ENCODE assay signal across 12 mouse cellular contexts in genomic region chr1:72825921-72826320, GRCm38 (mm10). TPM values are rescaled to one million over a fixed set of nuclear protein-coding genes. Genes with fewer than 3 reads are reported as not detected.
A peak's percentile ranks its signal among the peaks of the same experiment; 100 is the strongest.
DNase-seq lines count a peak whose midpoint lies in the region; ATAC-seq and TF ChIP-seq lines count a peak whose summit lies in the region.
"Had no signal": no experiment of that assay in that cellular context is flagged by ENCODE, and none has a peak within 500 bp of the region (broad histone marks: within the 10 kb centered on the region; RNA-seq: fewer than 3 reads in every experiment).

No protein-coding gene starts in this region.

- TF ChIP-seq POLR2A in limb, embryonic 14.5 days (IDR thresholded peaks at IDR 0.05; ENCODE audit: borderline replicate concordance, extremely low read depth, insufficient read depth, insufficient read length) = no peak

- no peak for DNase-seq in lung, embryonic 14.5 days
- DNase-seq in lung, postnatal 25 days (ENCODE audit: low spot score) = no peak
- DNase-seq in forebrain, embryonic 14.5 days (ENCODE audit: low spot score) = no peak
- DNase-seq in limb, embryonic 14.5 days (ENCODE audit: low spot score) = no peak
- DNase-seq in stomach, postnatal 0 days (ENCODE audit: low spot score) = no peak
- no peak for DNase-seq in right cerebral cortex, postnatal 14 days
- DNase-seq in adrenal gland, postnatal 4 days (ENCODE audit: low spot score in 2 of 2) = no peak
- DNase-seq: cerebellum, adult 11-12 months; gastrocnemius, postnatal 25 days; thymus, postnatal 14 days had no signal

- H3K9me3 ChIP-seq in lung, embryonic 14.5 days (ENCODE audit: low read depth, low read length) = no peaks in the 10 kb centered on the region
- no peaks in the 10 kb centered on the region for H3K9me3 ChIP-seq in forebrain, embryonic 14.5 days (replicated peaks; ENCODE audit: control insufficient read depth, low read length)
- H3K9me3 ChIP-seq in limb, embryonic 14.5 days (ENCODE audit: control insufficient read depth, low read length) = no peaks in the 10 kb centered on the region
- no peaks in the 10 kb centered on the region for H3K9me3 ChIP-seq in stomach, postnatal 0 days (ENCODE audit: control insufficient read depth, low read length)

- no peak for TF ChIP-seq CTCF in lung, embryonic 14.5 days (IDR thresholded peaks at IDR 0.05; ENCODE audit: low read depth)
- no peak for TF ChIP-seq CTCF in stomach, postnatal 0 days (IDR thresholded peaks at IDR 0.05; ENCODE audit: low read depth)

- peak overlapping the region; percentile 63 for H3K4me3 ChIP-seq in lung, embryonic 14.5 days (ENCODE audit: low read depth, low read length)
- peak overlapping the region; percentile 78 for H3K4me3 ChIP-seq in forebrain, embryonic 14.5 days (ENCODE audit: low read depth, low read length)
- peak overlapping the region; percentile 66 for H3K4me3 ChIP-seq in limb, embryonic 14.5 days (replicated peaks; ENCODE audit: low read length)
- H3K4me3 ChIP-seq in stomach, postnatal 0 days (ENCODE audit: low read depth, low read length) = peak overlapping the region; percentile 53

- H3K27ac ChIP-seq in lung, embryonic 14.5 days (ENCODE audit: low read depth) = peak overlapping the region; percentile 36; the same call in 1 of the 2 replicates
- peak overlapping the region; percentile 84 for H3K27ac ChIP-seq in forebrain, embryonic 14.5 days (ENCODE audit: low read depth, low read length)
- 0 out of 2 replicates have a peak overlapping the region, but pooled peaks have one; percentile 41 for H3K27ac ChIP-seq in limb, embryonic 14.5 days (replicated peaks; ENCODE audit: low read depth, low read length)
- no peak overlapping the region for H3K27ac ChIP-seq in stomach, postnatal 0 days (replicated peaks)

- H3K27me3 ChIP-seq in lung, embryonic 14.5 days (ENCODE audit: insufficient read depth, low read length) = peaks cover 24% of the 10 kb centered on the region; the same call in 1 of the 2 replicates
- no peaks in the 10 kb centered on the region for H3K27me3 ChIP-seq in forebrain, embryonic 14.5 days (replicated peaks; ENCODE audit: control insufficient read depth, insufficient read depth, low read length)
- no peaks in the 10 kb centered on the region for H3K27me3 ChIP-seq in limb, embryonic 14.5 days (ENCODE audit: control insufficient read depth, insufficient read depth, low read length)
- H3K27me3 ChIP-seq in stomach, postnatal 0 days (ENCODE audit: control insufficient read depth, insufficient read depth, low read length) = no peaks in the 10 kb centered on the region
- H3K27me3 ChIP-seq: Patski had no signal

- no peaks in the 10 kb centered on the region for H3K36me3 ChIP-seq in lung, embryonic 14.5 days (ENCODE audit: insufficient read depth)
- peaks cover 6% of the 10 kb centered on the region for H3K36me3 ChIP-seq in forebrain, embryonic 14.5 days (ENCODE audit: control insufficient read depth, insufficient read depth, low read length)
- peaks cover 8% of the 10 kb centered on the region; the same call in 1 of the 2 replicates for H3K36me3 ChIP-seq in limb, embryonic 14.5 days (ENCODE audit: control insufficient read depth, insufficient read depth, low read length)
- no peaks in the 10 kb centered on the region for H3K36me3 ChIP-seq in stomach, postnatal 0 days (ENCODE audit: control insufficient read depth, insufficient read depth, low read length)

- no peak for TF ChIP-seq EP300 in stomach, postnatal 0 days (optimal IDR thresholded peaks at IDR 0.05)

- WGBS in lung, embryonic 14.5 days = 30% methylated on average over 4 of the region's 4 CpGs
- WGBS in forebrain, embryonic 14.5 days = 5% methylated on average over 4 of the region's 4 CpGs
- WGBS in limb, embryonic 14.5 days = 6% methylated on average over 4 of the region's 4 CpGs
- 37% methylated on average over 4 of the region's 4 CpGs for WGBS in stomach, postnatal 0 days

- no peak for ATAC-seq in lung, embryonic 14.5 days (ENCODE audit: insufficient read depth)
- no peak for ATAC-seq in forebrain, embryonic 14.5 days
- no peak for ATAC-seq in limb, embryonic 14.5 days (ENCODE audit: low FRiP score, low read depth)
- ATAC-seq in stomach, postnatal 0 days (ENCODE audit: low FRiP score, low TSS enrichment) = no peak
- ATAC-seq in monocyte, adult 5-6 weeks (replicated peaks; ENCODE audit: insufficient number of reproducible peaks, low FRiP score, low TSS enrichment, poor library complexity, severe bottlenecking) = no peak
- ATAC-seq: Patski had no signal

- H3K4me2 ChIP-seq in lung, embryonic 14.5 days = peak overlapping the region; percentile 98
- H3K4me2 ChIP-seq in forebrain, embryonic 14.5 days (ENCODE audit: low read length) = peak overlapping the region; percentile 88
- peak overlapping the region; percentile 96 for H3K4me2 ChIP-seq in limb, embryonic 14.5 days (replicated peaks; ENCODE audit: low read depth, low read length, severe bottlenecking)
- peak overlapping the region; percentile 95 for H3K4me2 ChIP-seq in stomach, postnatal 0 days (replicated peaks; ENCODE audit: low read depth)

- H3K4me1 ChIP-seq in lung, embryonic 14.5 days (ENCODE audit: insufficient read depth) = no peaks in the 10 kb centered on the region
- peaks cover 19% of the 10 kb centered on the region for H3K4me1 ChIP-seq in forebrain, embryonic 14.5 days (ENCODE audit: control insufficient read depth, insufficient read depth, low read length)
- peaks cover 26% of the 10 kb centered on the region for H3K4me1 ChIP-seq in limb, embryonic 14.5 days (ENCODE audit: control insufficient read depth, insufficient read depth, low read length)
- peaks cover 5% of the 10 kb centered on the region for H3K4me1 ChIP-seq in stomach, postnatal 0 days (replicated peaks; ENCODE audit: control insufficient read depth, insufficient read depth)

- H3K9ac ChIP-seq in lung, embryonic 14.5 days = peak overlapping the region; percentile 67
- H3K9ac ChIP-seq in forebrain, embryonic 14.5 days (ENCODE audit: low read length) = peak overlapping the region; percentile 91
- H3K9ac ChIP-seq in limb, embryonic 14.5 days (ENCODE audit: low read depth, low read length, severe bottlenecking) = peak overlapping the region; percentile 63
- no peak overlapping the region for H3K9ac ChIP-seq in stomach, postnatal 0 days (ENCODE audit: low read length)

RNA-seq across cellular contexts. Expression of gene Igfbp2, which starts 1.6 kb away (rescaled TPM):
- 321 and 352 TPM in 2 replicates for polyA plus RNA-seq in lung, embryonic 14.5 days (2014; fragmentation: Nextera tagmentation; extraction: Ambion mirVana)
- 384 and 410 TPM in 2 replicates for polyA plus RNA-seq in forebrain, embryonic 14.5 days (2014; fragmentation: Nextera tagmentation; extraction: Ambion mirVana)
- 287 and 384 TPM in 2 replicates for polyA plus RNA-seq in limb, embryonic 14.5 days (2012; rRNA removed)
- polyA plus RNA-seq in limb, embryonic 14.5 days (2014; fragmentation: Nextera tagmentation; extraction: Ambion mirVana) = 343 and 395 TPM in 2 replicates
- 304 and 499 TPM in 2 replicates for polyA plus RNA-seq in stomach, postnatal 0 days (2015; fragmentation: Nextera tagmentation; extraction: Ambion mirVana)
- not detected in 3 replicates for total RNA-seq in monocyte, adult 5-6 weeks (2017)
- 100 to 1,000 TPM in 1 of 2 experiments, 10 to 100 TPM in 1; 26.7 to 306 TPM for total RNA-seq in adrenal gland, postnatal 4 days (2021)

RNA-seq across cellular contexts. Expression of gene Igfbp5, which starts 48.8 kb away (rescaled TPM):
- polyA plus RNA-seq in lung, embryonic 14.5 days (2014; fragmentation: Nextera tagmentation; extraction: Ambion mirVana) = 48.5 and 51.8 TPM in 2 replicates
- polyA plus RNA-seq in forebrain, embryonic 14.5 days (2014; fragmentation: Nextera tagmentation; extraction: Ambion mirVana) = 17.9 and 19.7 TPM in 2 replicates
- 332 and 333 TPM in 2 replicates for polyA plus RNA-seq in limb, embryonic 14.5 days (2012; rRNA removed)
- polyA plus RNA-seq in limb, embryonic 14.5 days (2014; fragmentation: Nextera tagmentation; extraction: Ambion mirVana) = 114 and 118 TPM in 2 replicates
- polyA plus RNA-seq in stomach, postnatal 0 days (2015; fragmentation: Nextera tagmentation; extraction: Ambion mirVana) = 37.8 and 44.2 TPM in 2 replicates
- 0.19 to 0.64 TPM in 2 of 3 replicates, not detected in the other for total RNA-seq in monocyte, adult 5-6 weeks (2017)
- 100 to 1,000 TPM; 111 to 142 TPM for total RNA-seq in adrenal gland, postnatal 4 days (2021)
